Mouse (Mus musculus) adrenal gland, adult 2 months (tissue): ENCODE measurements around the gene Rps6ka5. TPM values are rescaled to one million over a fixed set of nuclear protein-coding genes. Genes with fewer than 3 reads are reported as not detected.

ENCODE experiments used
- DNase-seq: peaks from one replicate; pipeline ENCODE4 v3.0.0; 2021
- polyA plus RNA-seq: library from polyadenylated mRNA; depleted of rRNA; stranded (reverse); fragments of >200 nt; gene quantifications from 2 replicates; pipeline ENCODE4 v1.2.3, GENCODE M21; 2012
- total RNA-seq, 2 experiments: library from RNA; stranded (reverse); gene quantifications; 2 replicates each; pipeline ENCODE4 v1.2.3; 2021

Gene Rps6ka5
- total and polyA plus RNA-seq, 3 experiments: 0.27 to 8.5 (median 5.1) TPM

DNA sequence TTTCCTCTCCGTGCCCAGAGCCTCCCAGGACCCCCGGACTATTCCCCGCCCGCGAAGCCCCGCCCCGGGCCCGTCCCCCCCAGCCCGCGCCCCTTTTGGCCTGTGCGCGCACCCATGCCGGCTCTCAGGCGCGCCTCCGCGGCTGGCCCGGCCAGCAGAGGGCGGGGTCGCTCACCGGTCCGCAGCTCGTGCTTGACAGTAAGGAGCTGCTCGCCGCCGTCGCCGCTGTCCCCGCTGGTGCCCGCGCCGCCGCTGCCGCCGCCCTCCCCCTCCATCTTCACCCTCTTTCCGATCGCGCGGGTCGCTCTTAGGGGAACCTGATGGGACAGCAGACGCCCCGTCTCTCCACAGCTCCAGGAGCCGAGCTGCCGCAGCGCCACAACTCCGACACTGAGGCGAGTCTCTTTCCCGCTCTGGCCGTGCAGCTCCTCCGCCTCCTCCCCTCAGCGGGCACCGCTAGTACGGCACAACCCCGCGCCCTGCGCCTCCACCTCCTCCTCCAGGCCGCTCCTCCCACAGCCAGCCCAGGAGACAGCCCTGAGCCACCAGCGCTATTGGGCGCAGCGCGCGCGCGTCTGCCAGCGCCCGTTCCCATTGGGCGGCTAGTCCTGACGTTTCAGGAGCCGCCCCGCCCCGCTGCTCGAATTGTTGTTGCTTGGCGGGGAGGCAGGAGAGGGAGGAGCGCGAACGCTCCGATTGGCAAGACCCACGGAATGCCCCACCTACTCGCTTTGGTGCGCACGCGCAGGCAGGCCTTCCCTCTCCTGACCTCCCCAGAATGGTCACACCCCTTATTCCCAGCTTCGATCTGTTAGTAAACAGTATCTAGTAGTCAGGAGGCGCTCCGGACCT is 2.0 kb downstream of the Rps6ka5 start:
- peak; percentile 100 for DNase-seq

DNA sequence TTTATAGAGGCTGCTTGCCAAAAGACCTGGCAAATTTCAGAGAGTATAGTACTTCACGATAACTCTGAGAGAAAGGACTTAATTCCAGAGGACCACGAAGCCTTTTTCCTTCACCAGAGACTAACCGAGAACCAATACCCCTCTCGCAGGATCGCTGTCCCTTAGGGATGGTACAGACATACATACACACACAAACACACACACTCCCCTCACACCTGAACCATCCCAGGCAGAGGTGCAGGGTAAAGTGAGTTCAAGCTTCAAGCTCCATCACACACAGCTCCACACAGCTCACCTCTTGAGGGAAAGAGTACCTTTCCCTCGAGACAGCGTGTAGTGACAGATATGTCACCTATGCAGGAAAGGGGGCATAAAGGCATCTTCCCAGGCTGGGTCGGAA is 2.6 kb downstream of the Rps6ka5 start:
- no peak for DNase-seq

DNA sequence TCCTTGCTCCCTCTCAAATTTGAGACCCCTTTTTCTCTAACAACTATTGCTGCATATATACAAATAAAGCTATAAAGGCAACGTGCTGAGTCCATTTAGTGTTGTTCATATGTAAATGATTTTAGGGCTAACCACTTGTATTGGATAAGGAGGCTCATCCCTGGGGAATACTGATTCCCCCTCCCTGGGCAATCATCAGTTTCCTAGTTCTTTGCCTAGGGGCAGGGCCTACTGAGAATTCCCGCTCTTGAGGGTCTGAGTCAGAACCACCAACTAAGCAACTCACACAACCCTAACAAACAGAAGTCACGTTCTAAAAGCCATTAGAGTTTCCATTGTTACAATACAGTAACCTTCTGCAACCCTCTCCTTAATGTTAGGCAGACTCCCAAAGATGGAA is 6.0 kb downstream of the Rps6ka5 start:
- no peak for DNase-seq

DNA sequence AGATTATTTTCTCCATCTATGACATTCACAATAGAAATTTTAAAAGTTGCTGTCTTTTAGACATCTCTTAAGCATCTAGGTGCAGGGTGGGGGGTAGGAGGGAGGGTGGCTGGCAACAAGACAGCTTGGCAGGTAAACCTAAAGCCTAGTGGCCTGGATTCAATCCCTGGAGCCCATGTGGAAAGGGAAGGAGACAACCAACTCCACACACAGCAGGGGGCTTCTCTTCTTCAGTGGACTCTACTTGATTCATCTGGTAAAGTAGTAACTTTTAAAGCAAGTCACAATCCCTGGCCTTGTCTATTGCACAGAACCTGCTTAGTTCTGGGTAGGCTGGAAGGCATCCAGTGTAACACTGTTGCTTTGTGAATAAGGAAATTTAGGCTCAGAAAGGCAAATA is 9.3 kb downstream of the Rps6ka5 start:
- DNase-seq: no peak

DNA sequence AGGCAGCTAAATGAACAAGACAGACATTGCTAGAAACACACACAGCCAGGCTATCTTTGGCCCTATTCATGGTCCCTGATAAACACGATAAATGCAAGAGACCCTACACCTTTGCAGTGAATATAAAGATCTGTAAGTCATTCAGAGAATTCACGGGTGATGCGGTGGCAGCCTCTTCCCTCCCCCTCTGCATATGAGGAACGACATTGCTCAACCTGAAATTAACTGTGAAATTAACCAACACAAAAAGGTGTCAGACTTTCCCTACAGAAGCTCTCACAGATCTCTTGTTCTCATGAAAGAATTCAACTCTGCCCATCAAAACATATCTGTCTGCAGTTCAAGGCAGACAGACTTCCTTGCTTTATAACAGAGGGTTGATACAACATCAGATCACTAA is 9.8 kb downstream of the Rps6ka5 start:
- DNase-seq: no peak

DNA sequence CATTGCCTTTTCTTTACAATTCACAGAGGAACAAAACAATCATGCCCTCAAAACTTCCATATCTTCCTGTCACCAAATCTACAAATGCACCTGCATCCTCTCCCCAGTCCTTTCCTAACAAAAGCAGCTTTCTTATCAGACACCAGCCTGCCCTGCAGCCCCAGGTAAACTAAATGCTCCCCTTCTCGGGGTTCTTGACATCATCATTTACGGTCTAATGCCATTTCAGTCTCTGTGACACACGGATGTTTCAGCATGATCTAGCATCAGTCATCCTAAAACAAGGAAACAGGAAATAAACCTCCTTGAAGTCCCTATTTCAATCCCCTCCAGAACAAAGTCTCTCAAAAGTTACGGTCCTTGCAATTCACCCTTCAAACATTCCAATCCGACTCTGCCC is 15.0 kb downstream of the Rps6ka5 start:
- DNase-seq: no peak

DNA sequence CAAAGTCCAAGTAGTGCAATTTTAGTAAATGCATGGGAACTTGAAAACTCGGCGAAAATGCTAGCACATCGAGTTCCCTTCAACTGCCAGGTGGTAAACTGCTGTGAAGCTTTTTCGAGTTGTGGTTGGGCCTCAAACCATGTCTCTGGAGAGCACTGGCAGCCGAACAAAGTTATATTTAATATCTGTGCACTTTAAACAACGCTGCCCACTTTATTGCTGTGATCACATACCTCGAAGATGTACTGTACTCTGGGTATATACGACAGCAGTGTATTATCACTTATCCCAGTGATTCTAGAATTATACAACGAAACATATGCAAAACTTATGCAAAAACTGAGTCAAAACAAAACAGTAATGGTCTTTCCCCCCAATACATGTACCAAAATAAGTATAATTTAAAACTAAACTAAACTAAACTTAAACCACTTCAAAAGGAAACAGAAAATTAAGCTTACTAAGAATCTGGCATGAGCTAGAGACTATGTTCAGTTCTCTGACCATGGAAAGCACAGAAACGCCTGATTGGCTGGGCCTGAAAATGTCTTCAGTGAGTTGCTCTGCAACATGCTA is 15.6 kb downstream of the Rps6ka5 start:
- DNase-seq: no peak

DNA sequence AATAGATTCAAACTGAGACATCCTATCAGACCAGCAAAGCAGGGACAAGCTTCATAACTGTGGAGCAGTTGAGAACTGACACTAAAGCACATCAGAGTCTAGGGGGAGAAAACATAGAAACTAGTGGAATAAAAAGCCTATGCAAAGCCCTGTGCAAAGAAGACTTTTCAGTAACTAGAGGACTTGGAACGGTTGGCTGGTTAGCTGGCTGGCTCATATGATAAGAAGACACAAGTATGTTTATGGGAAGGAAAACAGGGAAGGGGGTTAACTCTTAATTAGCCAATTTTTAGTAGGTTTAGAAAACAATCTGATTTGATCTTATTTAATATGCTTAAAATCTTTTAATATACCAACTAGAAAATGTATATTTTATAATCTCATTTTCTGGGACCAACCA is 16.4 kb downstream of the Rps6ka5 start:
- no peak for DNase-seq

DNA sequence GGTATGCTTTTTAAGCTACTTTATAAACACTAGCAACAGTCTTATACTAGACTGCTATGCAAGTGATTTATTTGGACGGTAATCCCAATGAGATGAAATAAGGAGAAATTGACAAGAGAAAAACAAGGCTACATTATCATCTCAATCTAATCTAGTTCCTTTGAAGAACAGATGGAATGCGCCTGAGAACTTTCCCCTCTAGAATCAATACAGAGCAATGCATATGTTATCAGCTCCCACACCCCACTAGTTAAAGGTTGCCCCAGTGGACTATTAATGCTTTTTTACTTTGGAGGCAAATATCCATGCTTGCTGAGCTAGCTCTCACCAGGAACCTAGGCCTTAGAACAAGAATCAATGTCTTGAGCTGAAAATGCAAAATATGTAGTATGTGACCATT is 19.5 kb downstream of the Rps6ka5 start:
- no peak for DNase-seq

DNA sequence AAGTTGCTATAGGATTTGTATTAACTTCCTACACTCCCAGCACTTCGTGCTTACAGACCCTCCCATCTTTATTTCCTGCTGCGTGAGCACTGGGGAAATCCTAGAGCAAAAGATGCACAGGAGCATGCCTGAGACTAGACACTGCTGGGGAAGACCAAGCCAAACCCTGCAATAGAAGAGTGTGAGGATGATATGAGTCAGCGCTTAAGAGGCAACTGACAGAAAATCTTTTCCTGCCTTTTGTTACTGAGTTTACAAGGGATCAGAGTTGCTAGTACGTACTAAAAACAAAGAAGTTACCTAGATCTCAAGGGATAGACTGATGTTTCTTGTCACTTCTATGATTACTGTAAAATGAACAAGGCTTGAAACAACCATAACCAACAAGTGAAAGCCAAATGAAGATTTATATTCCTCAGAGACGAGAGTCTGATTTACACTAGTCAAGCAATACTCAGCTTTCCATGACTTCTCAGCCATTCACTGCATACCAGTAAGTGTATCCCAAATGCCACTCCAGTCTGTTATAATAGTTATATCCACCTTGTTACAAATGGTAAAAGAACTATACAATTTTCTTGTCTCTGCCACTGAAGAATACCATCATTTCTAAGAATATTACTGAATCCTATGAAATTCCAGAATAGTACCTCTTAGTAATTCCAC is 21.6 kb downstream of the Rps6ka5 start:
- no peak for DNase-seq

DNA sequence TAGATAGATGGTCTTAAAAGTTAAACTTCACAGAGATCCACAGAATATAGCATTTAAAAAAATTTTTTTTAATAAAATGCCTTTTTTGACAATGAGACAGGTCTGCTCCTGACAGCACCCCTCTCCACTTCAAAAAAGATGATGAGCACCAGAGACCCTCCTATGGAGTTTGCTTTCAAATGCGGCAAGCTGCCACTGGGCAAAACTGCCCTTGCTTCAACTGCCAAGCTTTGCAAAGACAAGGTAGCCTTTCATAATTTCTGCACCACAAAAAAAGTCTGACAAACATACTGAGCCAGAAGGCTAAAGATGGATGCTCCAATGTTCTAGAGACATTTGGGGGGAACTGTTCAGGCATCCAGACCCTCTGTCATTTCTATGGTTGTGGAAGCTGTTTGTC is 28.8 kb downstream of the Rps6ka5 start:
- DNase-seq: no peak

DNA sequence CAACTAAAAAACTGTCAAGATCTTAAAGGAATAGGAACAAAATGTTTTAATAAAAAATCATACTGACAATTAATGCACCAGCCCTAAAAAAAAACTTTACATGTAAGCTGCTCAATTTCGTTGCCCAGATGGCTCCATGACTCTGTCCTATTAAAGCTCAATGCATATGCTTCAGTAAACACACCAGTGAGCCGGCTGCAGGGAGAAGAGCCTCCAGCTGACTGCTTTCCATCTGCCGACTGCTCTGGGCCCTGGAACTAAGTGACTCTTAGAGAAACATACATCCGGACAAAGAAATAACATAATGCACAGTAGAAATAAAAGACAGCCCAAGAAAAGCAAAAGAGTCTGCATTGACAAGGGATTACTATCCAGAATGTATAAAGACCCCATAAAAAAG is 30.2 kb downstream of the Rps6ka5 start:
- no peak for DNase-seq

DNA sequence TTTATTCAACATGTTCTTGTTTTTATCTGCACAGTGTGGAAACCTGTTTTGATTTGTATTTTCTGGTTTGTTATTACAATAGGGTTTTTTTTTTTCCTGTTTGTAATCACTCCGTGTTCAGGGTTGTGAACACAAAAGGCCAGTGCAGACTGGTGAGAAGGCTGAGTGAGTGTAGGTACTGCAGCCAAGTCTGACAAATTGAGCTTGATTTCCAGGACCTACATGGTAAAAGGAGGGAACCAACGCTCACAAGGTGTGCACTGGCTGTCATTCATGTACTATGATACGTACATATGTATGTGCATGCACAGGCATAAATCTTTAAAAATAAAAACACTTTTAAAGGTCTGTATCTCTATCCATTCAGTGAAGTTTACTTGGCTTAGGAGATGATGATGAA is 31.5 kb downstream of the Rps6ka5 start:
- DNase-seq: no peak

DNA sequence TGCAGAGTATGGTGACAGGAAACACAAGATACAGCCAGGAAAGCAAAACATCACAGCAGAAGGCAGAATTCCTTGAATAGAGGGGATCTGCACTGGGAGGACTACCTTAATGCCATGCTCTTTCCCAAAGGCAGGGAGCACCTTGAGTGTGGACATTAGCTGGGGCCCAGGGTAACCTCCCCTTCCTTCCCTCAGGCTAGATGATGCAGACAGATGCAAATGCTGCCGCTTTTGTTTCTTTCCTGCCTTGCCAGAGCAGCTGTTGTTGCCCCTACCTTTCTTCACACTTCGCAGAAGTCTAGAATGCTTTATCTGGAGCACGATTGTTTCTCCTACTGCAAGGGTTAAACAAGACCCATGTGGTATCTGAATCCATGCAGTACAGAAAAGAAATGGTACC is 34.6 kb downstream of the Rps6ka5 start:
- no peak for DNase-seq

DNA sequence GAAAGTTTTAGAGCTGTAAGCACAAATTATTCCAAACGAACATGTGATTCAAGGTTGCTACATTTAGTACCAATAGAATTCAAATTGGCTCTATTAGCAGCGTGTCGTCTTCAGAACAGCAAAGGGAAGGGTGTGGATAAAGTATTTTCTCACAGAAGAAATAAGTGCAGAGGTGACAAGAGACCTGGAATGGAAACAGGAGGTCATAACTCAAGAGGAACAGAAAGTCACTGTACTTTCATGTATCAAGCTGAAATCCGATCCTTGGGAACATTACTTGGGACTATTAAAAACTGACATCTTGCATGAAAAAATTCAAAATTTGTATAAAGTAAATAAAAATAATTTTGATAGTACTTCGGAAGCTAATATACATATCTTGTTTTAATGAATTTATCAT is 36.3 kb downstream of the Rps6ka5 start:
- no peak for DNase-seq

DNA sequence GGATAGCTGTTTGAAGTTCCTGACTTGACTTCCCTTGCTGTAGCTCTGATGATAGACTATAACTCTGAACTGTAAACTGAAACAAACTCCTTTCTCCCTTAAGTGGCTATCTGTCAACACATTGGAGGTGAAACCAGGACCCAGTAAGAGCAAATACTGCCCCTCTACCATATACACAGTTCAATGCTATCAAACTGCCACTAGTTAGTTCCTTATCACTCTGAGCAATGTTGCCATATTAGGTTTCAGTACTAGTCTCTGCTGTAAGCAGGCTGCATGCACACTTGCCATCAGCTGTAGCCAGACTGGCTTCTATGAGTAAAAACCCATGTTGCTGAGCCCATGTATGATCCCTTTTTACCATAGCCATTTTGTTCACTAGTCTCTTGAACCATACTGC is 38.6 kb downstream of the Rps6ka5 start:
- DNase-seq: no peak

DNA sequence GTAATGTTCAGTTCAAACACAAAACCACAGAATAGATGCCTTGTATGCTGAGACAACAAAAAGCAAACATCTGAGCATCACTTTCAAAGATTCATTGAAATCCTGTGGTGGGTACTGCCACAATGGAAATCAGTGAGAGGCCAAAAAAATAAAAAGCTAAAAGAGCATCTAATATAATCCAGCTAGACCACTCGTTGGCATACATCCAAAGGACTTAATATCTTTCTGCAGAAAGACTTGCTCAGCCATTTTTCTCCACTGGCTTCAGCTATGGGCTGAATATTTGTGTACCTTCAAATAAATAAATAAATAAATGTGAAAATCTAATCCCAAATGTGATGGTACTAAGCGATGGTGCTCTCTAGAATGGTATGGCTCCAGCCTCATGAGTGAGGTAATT is 39.8 kb downstream of the Rps6ka5 start:
- DNase-seq: no peak

DNA sequence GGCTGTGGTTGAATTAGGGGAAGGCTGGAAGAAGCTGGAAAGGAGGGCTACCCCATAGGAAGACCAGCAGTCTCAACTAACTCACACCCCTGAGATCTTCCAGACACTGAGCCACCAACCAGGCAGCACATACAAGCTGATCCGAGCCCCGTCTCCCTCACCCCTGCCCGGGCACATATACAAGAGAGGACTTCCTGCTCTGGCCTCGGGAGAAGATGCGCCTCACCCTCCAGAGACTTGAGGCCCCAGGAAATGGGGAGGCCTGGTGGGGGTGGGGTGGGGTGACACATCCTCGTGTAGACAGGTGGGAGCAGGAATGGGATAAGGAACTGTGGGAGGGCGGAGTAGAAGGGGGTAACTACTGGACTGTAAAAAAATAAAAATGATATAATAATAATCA is 45.0 kb downstream of the Rps6ka5 start:
- DNase-seq: no peak

DNA sequence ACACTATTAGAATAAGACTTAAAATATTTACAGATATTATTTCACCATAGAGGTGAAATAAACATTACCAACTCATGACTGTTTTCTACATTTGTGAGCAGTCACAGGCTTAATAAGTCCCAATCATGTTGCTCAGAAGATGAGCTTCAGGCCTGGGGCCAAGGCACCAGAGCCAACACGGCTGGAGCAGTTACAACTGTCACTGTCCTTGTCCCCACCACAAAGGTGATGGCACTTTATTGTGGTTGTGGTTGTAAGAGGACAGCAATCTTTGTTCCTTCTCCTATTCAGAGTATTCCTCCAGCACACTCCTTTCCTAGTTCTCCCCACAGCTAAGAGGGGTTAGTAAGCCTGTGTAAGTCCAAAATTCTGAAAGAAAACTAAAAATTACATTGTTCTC is 45.5 kb downstream of the Rps6ka5 start:
- DNase-seq: peak; percentile 44

DNA sequence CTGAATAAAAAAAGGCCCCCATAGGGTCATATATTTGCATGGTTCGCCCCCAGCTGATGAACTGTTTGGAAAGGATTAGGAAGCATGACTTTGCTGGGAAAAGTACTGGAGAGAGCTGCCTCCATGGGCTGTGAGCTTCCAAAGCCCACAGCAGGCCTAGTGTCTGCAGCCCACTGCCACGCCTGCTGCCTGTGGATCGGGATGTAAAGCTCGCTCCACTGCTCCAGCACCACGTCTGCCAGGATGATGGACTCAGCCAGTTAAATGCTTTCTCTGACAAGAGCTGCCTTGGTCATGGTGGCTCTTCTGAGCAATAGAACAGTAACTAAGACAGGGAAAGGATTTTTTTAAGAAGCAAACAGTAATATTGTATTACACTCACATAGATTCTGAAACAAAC is 46.1 kb downstream of the Rps6ka5 start:
- no peak for DNase-seq

DNA sequence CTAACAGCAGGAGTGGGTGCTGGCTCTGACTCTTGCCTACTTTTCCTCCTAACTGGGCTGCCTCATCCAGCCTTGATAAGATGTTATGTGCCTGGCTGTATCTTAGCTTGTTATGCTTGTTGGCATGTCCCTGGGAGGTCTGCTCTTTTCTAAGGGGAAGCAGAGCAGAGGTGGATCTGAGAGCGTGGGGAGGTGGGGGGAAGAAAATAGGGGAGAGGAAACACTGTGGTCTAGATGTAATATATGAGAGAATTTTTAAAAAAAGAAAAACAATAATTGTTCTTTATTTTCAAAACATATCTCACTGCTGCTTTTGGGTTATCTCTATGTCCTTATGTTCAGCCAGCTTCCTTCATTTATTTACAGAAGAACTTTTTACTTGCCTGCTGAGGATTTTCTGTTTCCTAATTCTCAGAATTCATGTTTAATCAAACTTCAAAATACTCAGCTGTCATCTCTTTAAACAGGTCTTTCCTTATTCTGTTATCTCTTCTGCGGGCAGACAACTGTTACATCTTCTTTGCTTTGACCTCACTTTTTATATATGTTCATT is 56.1 kb downstream of the Rps6ka5 start:
- no peak for DNase-seq

DNA sequence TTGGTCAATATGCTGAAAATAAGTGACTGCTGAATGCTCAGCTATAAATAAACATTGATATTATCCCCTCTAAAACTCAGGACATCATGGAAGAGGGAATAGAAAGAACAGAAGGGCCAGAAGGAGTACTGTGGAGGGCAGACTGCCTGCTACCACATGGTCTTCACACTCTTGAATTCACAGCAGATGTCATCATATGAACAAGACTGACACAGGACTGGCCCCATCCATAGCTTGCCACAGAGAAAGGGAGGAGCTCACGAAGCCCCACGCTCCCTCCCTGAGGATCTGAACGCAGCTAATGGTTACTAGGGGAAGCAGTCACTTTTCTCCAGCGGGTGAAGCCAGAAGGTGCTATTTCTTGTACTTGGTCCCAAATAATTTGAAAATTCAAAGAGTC is 61.5 kb downstream of the Rps6ka5 start:
- no peak for DNase-seq

DNA sequence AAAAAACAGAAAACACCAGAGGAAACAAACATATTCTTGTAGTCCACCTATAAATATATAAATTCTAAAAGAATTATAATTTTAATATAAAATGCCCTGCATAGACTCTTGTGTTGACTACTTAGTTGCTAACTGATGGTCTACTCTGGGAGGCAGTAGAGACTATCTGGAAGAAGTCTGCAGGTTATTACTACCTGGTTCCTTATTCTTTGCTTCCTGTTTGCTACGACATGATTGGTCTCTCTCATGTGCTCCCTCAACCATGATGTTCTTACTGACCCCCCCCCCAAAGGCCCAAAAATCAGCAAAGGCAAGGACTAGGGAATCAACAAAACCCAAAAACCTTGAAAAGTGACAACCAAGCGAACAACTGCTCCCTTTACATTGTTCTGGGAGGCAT is 66.7 kb downstream of the Rps6ka5 start:
- DNase-seq: no peak
